Mouse (Mus musculus): ENCODE data around the gene Abcf1.

GRCm38 (mm10) chr17:35967621-35968020 lies 1.9 kb downstream of the Abcf1 start:
- no peak for TF ChIP-seq CTCF (IDR thresholded peaks at IDR 0.05; ENCODE audit: low read depth, low read length)
- no peak for TF ChIP-seq POLR2A (IDR thresholded peaks at IDR 0.05; ENCODE audit: borderline replicate concordance, low read depth, low read length)

All from bone marrow macrophage, adult 2 months (primary cell).